Mouse (Mus musculus) kidney, embryonic 16.5 days (tissue): ENCODE measurements around the gene Plch1. TPM values are rescaled to one million over a fixed set of nuclear protein-coding genes. Genes with fewer than 3 reads are reported as not detected.

Source experiments
- ATAC-seq: fragments of 200-750 bp; cut with Nextera tagmentation; 2 replicates; pipeline ENCODE4 v1.8.0; 2017; ENCODE audit warnings: moderate TSS enrichment; ENCODE audit not compliant: low FRiP score, low TSS enrichment
- H3K27ac ChIP-seq: fragments of 300-500 bp; sonication (generic); 2 replicates; pipeline ENCODE4 v1.5.1; 2014; ENCODE audit warnings: low read length
- H3K27me3 ChIP-seq: fragments of 300-500 bp; sonication (generic); 2 replicates; pipeline ENCODE4 v1.6.1; 2014; ENCODE audit warnings: low read length, control low read depth, mixed read lengths; ENCODE audit not compliant: insufficient read depth
- H3K36me3 ChIP-seq: fragments of 300-500 bp; sonication (generic); 2 replicates; pipeline ENCODE4 v1.6.1; 2014; ENCODE audit warnings: low read length, control low read depth, mixed read lengths; ENCODE audit not compliant: insufficient read depth
- H3K4me1 ChIP-seq: fragments of 300-500 bp; sonication (generic); 2 replicates; pipeline ENCODE4 v1.6.1; 2014; ENCODE audit warnings: low read length, control low read depth, mixed read lengths; ENCODE audit not compliant: insufficient read depth
- H3K4me2 ChIP-seq: fragments of 300-500 bp; sonication (generic); replicated peaks from 2 replicates; pipeline ENCODE4 v1.6.1; 2014; ENCODE audit warnings: low read depth, low read length
- H3K4me3 ChIP-seq: fragments of 300-500 bp; sonication (generic); 2 replicates; pipeline ENCODE4 v1.5.1; 2014; ENCODE audit warnings: mild to moderate bottlenecking, low read length
- H3K9ac ChIP-seq: fragments of 300-500 bp; sonication (generic); replicated peaks from 2 replicates; pipeline ENCODE4 v1.6.1; 2014; ENCODE audit warnings: low read length
- H3K9me3 ChIP-seq: fragments of 300-500 bp; sonication (generic); 2 replicates; pipeline ENCODE4 v1.6.1; 2016; ENCODE audit warnings: low read length, control low read depth
- WGBS: fragments of 180-500 bp; shearing (Covaris S2); extraction: QIAGEN DNeasy Blood & Tissue Kit; methylation state at CpG from one replicate; pipeline ENCODE4 v1.1.7; 2014; 5-methylcytosine and 5-hydroxymethylcytosine counted together
- polyA plus RNA-seq: library from polyadenylated mRNA; unstranded; fragments of >200 nt; fragmentation: Nextera tagmentation; extraction: Ambion mirVana; gene quantifications from 2 replicates; pipeline ENCODE4 v1.2.1, GENCODE M21; 2015

Gene Plch1
- polyA plus RNA-seq, 1 experiment from 2014 or later = 11.4 TPM

DNA sequence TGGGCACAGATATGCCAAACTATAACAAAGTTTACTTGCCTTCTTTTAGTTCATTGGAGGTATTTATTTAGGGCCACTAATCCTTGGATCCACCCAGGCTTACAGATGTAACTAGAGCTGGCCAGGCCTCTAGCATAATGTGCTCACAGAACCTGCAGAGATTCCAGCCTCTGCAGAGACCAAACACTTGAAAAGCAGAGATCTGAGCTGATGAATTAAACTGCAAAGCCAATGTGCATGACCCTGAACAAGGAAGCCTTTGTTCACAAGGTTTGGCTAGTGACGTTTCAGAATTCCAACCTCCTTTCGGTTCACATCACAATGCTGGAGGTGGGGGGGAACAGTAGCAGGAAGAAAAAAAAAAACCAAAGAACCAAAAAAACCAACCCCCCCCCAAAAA is 28.0 kb downstream of the Plch1 start:
- 39% methylated on average over 2 of the region's 2 CpGs for WGBS
- H3K9me3 ChIP-seq = no peaks in the 10 kb centered on the region
- H3K4me1 ChIP-seq = no peaks in the 10 kb centered on the region
- no peak overlapping the region for H3K27ac ChIP-seq
- H3K4me2 ChIP-seq = no peak overlapping the region
- peak; percentile 80; the same call in 1 of the 2 replicates for ATAC-seq
- H3K27me3 ChIP-seq = no peaks in the 10 kb centered on the region
- 0 out of 2 replicates have a peak, but pooled peaks cover 2% of the 10 kb centered on the region for H3K36me3 ChIP-seq
- no peak overlapping the region for H3K9ac ChIP-seq
- H3K4me3 ChIP-seq = no peak overlapping the region

- no peak overlapping the region for H3K4me3 ChIP-seq
- WGBS = 45% methylated on average over 1 of the region's 1 CpGs
- H3K27me3 ChIP-seq = no peaks in the 10 kb centered on the region
- ATAC-seq = no peak
- no peak overlapping the region for H3K4me2 ChIP-seq
- H3K36me3 ChIP-seq = 0 out of 2 replicates have a peak, but pooled peaks cover 2% of the 10 kb centered on the region
- no peaks in the 10 kb centered on the region for H3K4me1 ChIP-seq
- H3K27ac ChIP-seq = no peak overlapping the region
- H3K9ac ChIP-seq = no peak overlapping the region
- no peaks in the 10 kb centered on the region for H3K9me3 ChIP-seq
These were observed 31.0 kb downstream of the Plch1 start for GRCm38 (mm10) chr3:63868285-63868684.

DNA sequence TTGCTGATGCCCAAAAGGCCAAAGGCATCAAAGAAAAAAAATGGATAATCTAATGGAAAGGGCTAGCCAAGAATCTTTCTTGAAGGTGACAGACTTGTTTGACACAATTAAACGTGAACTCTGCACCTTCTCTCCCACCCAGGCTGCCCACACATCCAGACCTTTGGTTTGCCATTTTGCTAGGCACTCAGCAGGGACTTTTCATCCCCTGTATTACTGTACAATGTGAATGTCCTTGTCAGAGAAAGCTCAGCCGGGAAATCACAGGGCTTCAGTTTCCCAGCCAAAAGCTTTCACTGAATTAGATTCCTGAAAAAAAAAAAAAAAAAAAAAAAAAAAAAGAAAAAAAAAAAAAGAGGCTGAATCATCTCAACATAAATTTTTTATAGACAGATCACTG is 34.2 kb downstream of the Plch1 start:
- no peak overlapping the region for H3K4me2 ChIP-seq
- H3K4me3 ChIP-seq = no peak overlapping the region
- no peaks in the 10 kb centered on the region for H3K9me3 ChIP-seq
- no peak overlapping the region for H3K27ac ChIP-seq
- 0 out of 2 replicates have a peak, but pooled peaks cover 2% of the 10 kb centered on the region for H3K36me3 ChIP-seq
- ATAC-seq = no peak
- H3K27me3 ChIP-seq = no peaks in the 10 kb centered on the region
- WGBS = 74% methylated on average over 2 of the region's 2 CpGs
- no peak overlapping the region for H3K9ac ChIP-seq
- no peaks in the 10 kb centered on the region for H3K4me1 ChIP-seq

DNA sequence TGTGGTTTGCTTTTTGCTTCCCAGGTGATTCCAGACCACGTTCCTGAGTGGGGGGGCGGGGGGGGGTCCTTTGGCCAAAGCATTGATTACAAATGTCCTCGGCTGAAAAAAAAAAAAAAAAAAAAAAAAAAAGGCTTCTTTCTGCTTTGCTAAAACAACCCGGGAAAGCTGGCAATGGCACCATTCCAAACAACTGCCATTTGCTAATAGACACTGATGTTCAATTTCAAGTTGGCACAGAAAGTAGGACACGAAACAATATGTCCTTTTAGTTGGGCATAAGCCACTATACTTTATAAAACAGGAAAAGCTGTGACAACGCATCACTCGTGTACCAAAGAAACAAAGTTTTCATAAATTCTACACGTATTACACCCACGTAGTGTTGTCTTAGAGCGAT is 36.6 kb downstream of the Plch1 start:
- ATAC-seq = no peak
- Histone ChIP-seq H3K36me3 (no peaks in the 10 kb centered on the region), H3K27me3 (no peaks in the 10 kb centered on the region), H3K9ac (no peak overlapping the region), H3K27ac (no peak overlapping the region), H3K4me1 (no peaks in the 10 kb centered on the region), H3K4me2 (no peak overlapping the region), H3K9me3 (no peaks in the 10 kb centered on the region), H3K4me3 (no peak overlapping the region)
- 84% methylated on average over 10 of the region's 10 CpGs for WGBS

- H3K36me3 ChIP-seq = no peaks in the 10 kb centered on the region
- H3K4me3 ChIP-seq = no peak overlapping the region
- no peaks in the 10 kb centered on the region for H3K9me3 ChIP-seq
- WGBS = 50% methylated on average over 5 of the region's 5 CpGs
- no peak overlapping the region for H3K27ac ChIP-seq
- ATAC-seq = no peak
- no peaks in the 10 kb centered on the region for H3K27me3 ChIP-seq
- H3K4me2 ChIP-seq = no peak overlapping the region
- H3K4me1 ChIP-seq = peaks cover 5% of the 10 kb centered on the region; the same call in 1 of the 2 replicates
- H3K9ac ChIP-seq = no peak overlapping the region
These were observed 46.4 kb downstream of the Plch1 start for GRCm38 (mm10) chr3:63852828-63853227.

- no peaks in the 10 kb centered on the region for H3K36me3 ChIP-seq
- WGBS = 56% methylated on average over 12 of the region's 12 CpGs
- H3K27ac ChIP-seq = no peak overlapping the region
- H3K27me3 ChIP-seq = no peaks in the 10 kb centered on the region
- peak; percentile 66; the same call in 1 of the 2 replicates for ATAC-seq
- H3K4me3 ChIP-seq = no peak overlapping the region
- no peaks in the 10 kb centered on the region for H3K9me3 ChIP-seq
- no peak overlapping the region for H3K4me2 ChIP-seq
- H3K4me1 ChIP-seq = peaks cover 5% of the 10 kb centered on the region; the same call in 1 of the 2 replicates
- H3K9ac ChIP-seq = no peak overlapping the region
These were observed 48.1 kb downstream of the Plch1 start for GRCm38 (mm10) chr3:63851125-63851698.

DNA sequence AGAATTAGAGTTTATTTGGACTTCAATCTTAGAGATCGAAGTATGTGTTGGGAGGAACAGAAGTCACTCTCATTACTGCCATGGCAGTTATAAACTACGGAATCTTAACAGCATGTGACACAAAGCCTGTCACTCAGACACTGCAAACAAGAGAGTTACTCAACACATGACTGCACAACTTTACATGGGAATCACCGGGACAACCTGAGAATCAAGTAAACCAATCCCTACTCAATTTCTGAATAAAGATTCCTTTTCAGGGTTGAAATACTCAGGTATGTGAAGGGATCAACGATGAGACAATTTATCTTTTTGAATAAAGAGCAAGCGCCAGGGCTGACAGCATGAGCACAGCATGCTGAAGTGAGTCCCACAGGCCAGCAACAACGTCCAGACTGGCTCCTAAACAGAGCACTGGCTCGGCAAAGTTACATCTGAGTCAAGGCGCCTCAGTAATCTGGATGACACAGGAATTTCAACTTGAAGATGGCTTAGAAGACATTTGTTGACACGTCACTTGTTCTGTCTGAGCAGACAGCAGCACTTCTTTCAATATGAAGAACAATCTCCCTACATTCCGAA is 49.4 kb downstream of the Plch1 start:
- Histone ChIP-seq H3K36me3 (no peaks in the 10 kb centered on the region), H3K4me3 (no peak overlapping the region), H3K4me2 (no peak overlapping the region), H3K4me1 (peaks cover 5% of the 10 kb centered on the region; the same call in 1 of the 2 replicates), H3K9me3 (no peaks in the 10 kb centered on the region), H3K27ac (no peak overlapping the region), H3K9ac (no peak overlapping the region), H3K27me3 (no peaks in the 10 kb centered on the region)
- ATAC-seq = no peak
- 41% methylated on average over 10 of the region's 10 CpGs for WGBS

DNA sequence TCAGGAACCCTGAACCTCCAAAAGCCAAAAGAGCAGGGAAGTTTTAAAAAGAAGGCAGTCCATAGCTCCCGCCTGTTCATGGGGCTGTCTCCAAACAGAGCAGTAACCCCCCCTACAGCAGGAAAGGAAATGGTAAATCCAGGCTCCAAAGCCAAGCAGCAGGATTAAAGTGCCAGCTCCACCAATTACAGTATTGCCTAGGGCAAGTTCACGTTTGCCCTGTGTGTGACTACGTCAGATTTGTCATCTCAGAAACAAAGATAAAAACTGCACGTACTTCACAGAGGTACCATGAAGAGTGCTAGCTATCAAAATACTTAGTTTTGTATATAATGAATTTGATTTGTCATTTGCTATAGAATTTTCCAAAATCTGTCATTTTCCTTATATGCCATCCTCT is 55.1 kb downstream of the Plch1 start:
- Histone ChIP-seq H3K9me3 (no peaks in the 10 kb centered on the region), H3K9ac (no peak overlapping the region), H3K4me1 (no peaks in the 10 kb centered on the region), H3K36me3 (no peaks in the 10 kb centered on the region), H3K4me3 (no peak overlapping the region), H3K27me3 (no peaks in the 10 kb centered on the region), H3K4me2 (no peak overlapping the region), H3K27ac (no peak overlapping the region)
- WGBS = 42% methylated on average over 4 of the region's 4 CpGs
- ATAC-seq = no peak

DNA sequence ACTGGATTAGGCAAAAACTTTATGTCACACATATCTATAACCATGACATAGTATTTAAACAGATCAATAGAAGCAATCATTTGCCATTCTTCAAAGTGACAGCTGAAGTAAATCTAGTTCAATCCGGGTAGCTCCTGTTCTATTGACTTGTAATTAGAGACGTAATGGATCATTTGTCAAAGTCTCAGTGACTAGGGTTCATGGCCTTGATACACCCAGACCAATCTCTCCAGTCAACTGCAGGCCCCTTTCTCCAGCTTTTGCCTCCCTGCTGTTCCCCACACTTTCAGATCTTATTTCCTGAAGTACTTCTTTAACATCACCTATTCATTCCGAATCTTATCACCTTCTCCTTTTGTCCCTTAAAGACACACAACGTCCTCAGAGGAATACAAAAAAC is 56.8 kb downstream of the Plch1 start:
- no peak overlapping the region for H3K9ac ChIP-seq
- H3K27me3 ChIP-seq = no peaks in the 10 kb centered on the region
- H3K4me1 ChIP-seq = no peaks in the 10 kb centered on the region
- H3K36me3 ChIP-seq = no peaks in the 10 kb centered on the region
- no peaks in the 10 kb centered on the region for H3K9me3 ChIP-seq
- 31% methylated on average over 4 of the region's 4 CpGs for WGBS
- no peak overlapping the region for H3K27ac ChIP-seq
- H3K4me3 ChIP-seq = no peak overlapping the region
- no peak for ATAC-seq
- H3K4me2 ChIP-seq = no peak overlapping the region

GRCm38 (mm10) chr3:63837750-63838149 is 61.5 kb downstream of the Plch1 start:
- no peaks in the 10 kb centered on the region for H3K27me3 ChIP-seq
- H3K36me3 ChIP-seq = no peaks in the 10 kb centered on the region
- no peak overlapping the region for H3K4me2 ChIP-seq
- no peak overlapping the region for H3K4me3 ChIP-seq
- no peak overlapping the region for H3K9ac ChIP-seq
- no peaks in the 10 kb centered on the region for H3K9me3 ChIP-seq
- no peak overlapping the region for H3K27ac ChIP-seq
- ATAC-seq = no peak
- H3K4me1 ChIP-seq = no peaks in the 10 kb centered on the region; the same call in 1 of the 2 replicates
